21 mouse cellular contexts compared by ENCODE assay signal in genomic region chr1:84422881-84423280, GRCm38 (mm10). TPM values are rescaled to one million over a fixed set of nuclear protein-coding genes. Genes with fewer than 3 reads are reported as not detected.
DNase-seq lines count a peak whose midpoint lies in the region; ATAC-seq and TF ChIP-seq lines count a peak whose summit lies in the region.
"Had no signal": no experiment of that assay in that cellular context is flagged by ENCODE, and none has a peak within 500 bp of the region (broad histone marks: within the 10 kb centered on the region; RNA-seq: fewer than 3 reads in every experiment).

No protein-coding gene starts in this region.

- no peak overlapping the region for H3K9ac ChIP-seq in forebrain, embryonic 13.5 days
- H3K9ac ChIP-seq in midbrain, embryonic 16.5 days (ENCODE audit: low read depth, low read length), result no peak overlapping the region
- H3K9ac ChIP-seq in lung, postnatal 0 days (replicated peaks; ENCODE audit: low read depth), result no peak overlapping the region
- H3K9ac ChIP-seq: embryonic facial prominence, embryonic 13.5 days; intestine, embryonic 15.5 days; liver, embryonic 12.5 days; lung, embryonic 14.5 days had no signal

- TF ChIP-seq EP300 in lung, postnatal 0 days (IDR thresholded peaks at IDR 0.05), result no peak

- no peak overlapping the region for H3K4me2 ChIP-seq in forebrain, embryonic 13.5 days
- H3K4me2 ChIP-seq in midbrain, embryonic 16.5 days (ENCODE audit: low read length), result no peak overlapping the region
- H3K4me2 ChIP-seq in lung, postnatal 0 days (replicated peaks; ENCODE audit: low read depth, low read length), result no peak overlapping the region
- H3K4me2 ChIP-seq: embryonic facial prominence, embryonic 13.5 days; intestine, embryonic 15.5 days; liver, embryonic 12.5 days; lung, embryonic 14.5 days had no signal

- peak; percentile 72 to 79 for DNase-seq in cerebellum, postnatal 10 days
- peak; percentile 37 for DNase-seq in left cerebral cortex, postnatal 4 days
- no peak for DNase-seq in left cerebral cortex, postnatal 25 days (ENCODE audit: low spot score in 2 of 2)
- no peak for DNase-seq in lung, postnatal 0 days (ENCODE audit: low spot score)
- DNase-seq: adrenal gland, postnatal 25 days; gastrocnemius, postnatal 25 days; heart, adult 2 months; heart, postnatal 36 days; kidney, postnatal 36 days; layer of hippocampus, adult 9-11 months; lung, embryonic 14.5 days; lung, postnatal 4 days; thymus, postnatal 14 days had no signal

- 0 out of 2 replicates have a peak, but pooled peaks cover 3% of the 10 kb centered on the region for H3K9me3 ChIP-seq in forebrain, embryonic 13.5 days (replicated peaks)
- no peaks in the 10 kb centered on the region for H3K9me3 ChIP-seq in midbrain, embryonic 16.5 days (replicated peaks; ENCODE audit: control insufficient read depth, low read length, poor library complexity, severe bottlenecking)
- H3K9me3 ChIP-seq in lung, postnatal 0 days (ENCODE audit: low read length), result no peaks in the 10 kb centered on the region
- H3K9me3 ChIP-seq: embryonic facial prominence, embryonic 13.5 days; intestine, embryonic 15.5 days; liver, embryonic 12.5 days had no signal

- WGBS in forebrain, embryonic 13.5 days, result 41% methylated on average over 2 of the region's 2 CpGs
- WGBS in midbrain, embryonic 16.5 days, result 65% methylated on average over 2 of the region's 2 CpGs
- WGBS in lung, postnatal 0 days, result 59% methylated on average over 2 of the region's 2 CpGs

- no peaks in the 10 kb centered on the region for H3K27me3 ChIP-seq in forebrain, embryonic 13.5 days
- no peaks in the 10 kb centered on the region for H3K27me3 ChIP-seq in midbrain, embryonic 16.5 days (ENCODE audit: control insufficient read depth, insufficient read depth, low read depth, low read length)
- H3K27me3 ChIP-seq in lung, postnatal 0 days (replicated peaks; ENCODE audit: insufficient read depth, low read length), result no peaks in the 10 kb centered on the region
- H3K27me3 ChIP-seq: embryonic facial prominence, embryonic 13.5 days; intestine, embryonic 15.5 days; liver, embryonic 12.5 days had no signal

- H3K36me3 ChIP-seq in forebrain, embryonic 13.5 days (ENCODE audit: poor library complexity, severe bottlenecking), result no peaks in the 10 kb centered on the region
- no peaks in the 10 kb centered on the region for H3K36me3 ChIP-seq in midbrain, embryonic 16.5 days (ENCODE audit: control insufficient read depth, insufficient read depth, low read length)
- H3K36me3 ChIP-seq in lung, postnatal 0 days (ENCODE audit: insufficient read depth, low read length), result no peaks in the 10 kb centered on the region
- H3K36me3 ChIP-seq: embryonic facial prominence, embryonic 13.5 days; intestine, embryonic 15.5 days; liver, embryonic 12.5 days had no signal

- peaks cover 17% of the 10 kb centered on the region for H3K4me1 ChIP-seq in forebrain, embryonic 13.5 days
- H3K4me1 ChIP-seq in midbrain, embryonic 16.5 days (ENCODE audit: control insufficient read depth, insufficient read depth, low read length), result peaks cover 5% of the 10 kb centered on the region; the same call in 1 of the 2 replicates
- H3K4me1 ChIP-seq in lung, postnatal 0 days (ENCODE audit: insufficient read depth, low read depth, low read length), result no peaks in the 10 kb centered on the region
- H3K4me1 ChIP-seq: embryonic facial prominence, embryonic 13.5 days; intestine, embryonic 15.5 days; liver, embryonic 12.5 days had no signal

- no peak overlapping the region for H3K4me3 ChIP-seq in forebrain, embryonic 13.5 days
- no peak overlapping the region for H3K4me3 ChIP-seq in midbrain, embryonic 16.5 days (ENCODE audit: low read depth, low read length)
- H3K4me3 ChIP-seq in lung, postnatal 0 days (ENCODE audit: low read depth, low read length), result no peak overlapping the region
- H3K4me3 ChIP-seq: embryonic facial prominence, embryonic 13.5 days; heart, adult 2 months; intestine, embryonic 15.5 days; left cerebral cortex, adult 2 months; liver, embryonic 12.5 days had no signal

- ATAC-seq in cerebellum, adult (ENCODE audit: insufficient number of reproducible peaks, low FRiP score, low TSS enrichment), result no peak
- peak; percentile 37; the same call in 1 of the 2 replicates for ATAC-seq in forebrain, embryonic 13.5 days
- peak; percentile 8; the same call in 1 of the 2 replicates for ATAC-seq in midbrain, embryonic 16.5 days
- ATAC-seq in lung, postnatal 0 days, result no peak
- ATAC-seq: CD4-positive, CD25-positive, alpha-beta regulatory T cell, adult 4 months; intestine, embryonic 15.5 days; liver, embryonic 12.5 days had no signal

- no peak for TF ChIP-seq CTCF in lung, postnatal 0 days (IDR thresholded peaks at IDR 0.05)

- H3K27ac ChIP-seq in forebrain, embryonic 13.5 days, result no peak overlapping the region
- H3K27ac ChIP-seq in midbrain, embryonic 16.5 days (ENCODE audit: low read length), result no peak overlapping the region
- H3K27ac ChIP-seq in lung, postnatal 0 days (ENCODE audit: low read length), result no peak overlapping the region
- H3K27ac ChIP-seq: embryonic facial prominence, embryonic 13.5 days; heart, adult 2 months; intestine, embryonic 15.5 days; left cerebral cortex, adult 2 months; liver, embryonic 12.5 days had no signal

- intact Hi-C loops in left cerebral cortex, postnatal 4 days (cut with DNase I), result no loop called here
- intact Hi-C loops in left cerebral cortex, postnatal 25 days (cut with DNase I), result no loop called here

RNA-seq across cellular contexts. Expression of gene Pid1, which starts 58.9 kb away (rescaled TPM):
- 10 to 100 TPM; 43.4 to 45.9 TPM for total RNA-seq in left cerebral cortex, postnatal 4 days (2021)
- total RNA-seq in left cerebral cortex, postnatal 25 days (2021), result 10 to 100 TPM; 40.1 to 43.4 TPM
- 59.5 and 62.3 TPM in 2 replicates for polyA plus RNA-seq in forebrain, embryonic 13.5 days (2015; fragmentation: Nextera tagmentation; extraction: Ambion mirVana)
- polyA plus RNA-seq in midbrain, embryonic 16.5 days (2015; fragmentation: Nextera tagmentation; extraction: Ambion mirVana), result 80.8 and 82.7 TPM in 2 replicates
- polyA plus RNA-seq in lung, postnatal 0 days (2015; fragmentation: Nextera tagmentation; extraction: Ambion mirVana), result 20.8 and 23.6 TPM in 2 replicates

Comparison
In these comparisons a context has a peak if more than half of its experiments do, and no peak if none do; other contexts are left out.
1. DNase-seq: peak in cerebellum, postnatal 10 days (2 of 2) and left cerebral cortex, postnatal 4 days (single experiment); none in left cerebral cortex, postnatal 25 days (0 of 2) and lung, postnatal 0 days (single experiment).
2. ATAC-seq: peak in forebrain, embryonic 13.5 days (single experiment) and midbrain, embryonic 16.5 days (single experiment); none in cerebellum, adult (single experiment) and lung, postnatal 0 days (single experiment).